Comparison of ENCODE assay signal across 9 mouse cellular contexts in the genomic region with DNA sequence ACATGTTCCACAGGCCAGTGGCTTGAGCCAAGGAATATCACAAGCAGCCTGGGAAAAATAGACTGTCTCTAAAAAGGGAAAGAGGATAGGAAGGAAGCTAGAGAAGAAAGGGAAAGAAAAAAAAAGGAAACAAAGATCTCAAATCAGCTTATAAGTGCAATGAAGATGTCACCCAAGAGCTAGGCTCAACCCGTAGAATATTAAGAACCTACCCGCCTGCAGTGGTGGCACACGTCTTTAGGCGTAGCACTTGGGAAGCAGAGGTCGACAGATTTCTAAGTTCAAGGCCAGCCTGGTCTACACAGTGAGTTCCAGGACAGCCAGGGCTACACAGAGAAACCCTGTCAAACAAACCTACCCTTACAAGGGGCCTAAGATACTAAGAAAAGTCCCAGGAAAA. TPM values are rescaled to one million over a fixed set of nuclear protein-coding genes. Genes with fewer than 3 reads are reported as not detected.
DNase-seq lines count a peak whose midpoint lies in the region; ATAC-seq lines count a peak whose summit lies in the region.
"Had no signal": no experiment of that assay in that cellular context is flagged by ENCODE, and none has a peak within 500 bp of the region (broad histone marks: within the 10 kb centered on the region; RNA-seq: fewer than 3 reads in every experiment).

No protein-coding gene starts in this region.

- H3K4me2 ChIP-seq in limb, embryonic 15.5 days = no peak overlapping the region
- peak overlapping the region; percentile 75 for H3K4me2 ChIP-seq in stomach, embryonic 15.5 days

- H3K4me1 ChIP-seq in erythroblast, embryonic 14.5 days (ENCODE audit: control insufficient read depth) = peaks cover 25% of the 10 kb centered on the region
- H3K4me1 ChIP-seq in megakaryocyte, embryonic 14.5 days = peaks cover 33% of the 10 kb centered on the region
- peaks cover 18% of the 10 kb centered on the region for H3K4me1 ChIP-seq in limb, embryonic 15.5 days
- peaks cover 4% of the 10 kb centered on the region for H3K4me1 ChIP-seq in stomach, embryonic 15.5 days

- no peaks in the 10 kb centered on the region for H3K9me3 ChIP-seq in erythroblast, embryonic 14.5 days (ENCODE audit: control insufficient read depth, low read length)
- H3K9me3 ChIP-seq in megakaryocyte, embryonic 14.5 days = no peaks in the 10 kb centered on the region
- H3K9me3 ChIP-seq in limb, embryonic 15.5 days = no peaks in the 10 kb centered on the region
- no peaks in the 10 kb centered on the region for H3K9me3 ChIP-seq in stomach, embryonic 15.5 days

- no peak for DNase-seq in cerebellum, postnatal 14 days
- no peak for DNase-seq in natural killer cell, adult 2 months (ENCODE audit: low spot score in 2 of 2)
- DNase-seq: gastrocnemius, postnatal 36 days had no signal

- 84% methylated on average over 5 of the region's 5 CpGs for WGBS in limb, embryonic 15.5 days
- 84% methylated on average over 5 of the region's 5 CpGs for WGBS in stomach, embryonic 15.5 days

- H3K27ac ChIP-seq in limb, embryonic 15.5 days = no peak overlapping the region
- H3K27ac ChIP-seq in stomach, embryonic 15.5 days = no peak overlapping the region

- H3K27me3 ChIP-seq in erythroblast, embryonic 14.5 days (ENCODE audit: control insufficient read depth) = no peaks in the 10 kb centered on the region
- no peaks in the 10 kb centered on the region for H3K27me3 ChIP-seq in megakaryocyte, embryonic 14.5 days (replicated peaks)
- H3K27me3 ChIP-seq in limb, embryonic 15.5 days = no peaks in the 10 kb centered on the region
- H3K27me3 ChIP-seq in stomach, embryonic 15.5 days (replicated peaks) = no peaks in the 10 kb centered on the region

- H3K4me3 ChIP-seq in erythroblast, embryonic 14.5 days (replicated peaks) = peak overlapping the region; percentile 93
- peak overlapping the region; percentile 92 for H3K4me3 ChIP-seq in megakaryocyte, embryonic 14.5 days (replicated peaks)
- H3K4me3 ChIP-seq in limb, embryonic 15.5 days = peak overlapping the region; percentile 94
- H3K4me3 ChIP-seq in stomach, embryonic 15.5 days (replicated peaks) = no peak overlapping the region

- no peak for ATAC-seq in erythroblast, adult 5-6 weeks (replicated peaks; ENCODE audit: low FRiP score, poor library complexity, severe bottlenecking)
- ATAC-seq in megakaryocyte, adult 5-6 weeks (ENCODE audit: poor library complexity, severe bottlenecking) = no peak
- ATAC-seq in limb, embryonic 15.5 days (ENCODE audit: insufficient number of reproducible peaks, low FRiP score, low TSS enrichment, low read depth) = no peak
- ATAC-seq in stomach, embryonic 15.5 days (ENCODE audit: insufficient read depth, low FRiP score, low read depth) = no peak

- H3K36me3 ChIP-seq in erythroblast, embryonic 14.5 days (ENCODE audit: control insufficient read depth) = peaks cover 11% of the 10 kb centered on the region
- peaks cover 18% of the 10 kb centered on the region for H3K36me3 ChIP-seq in megakaryocyte, embryonic 14.5 days (replicated peaks; ENCODE audit: low read length)
- H3K36me3 ChIP-seq in limb, embryonic 15.5 days = peaks cover 6% of the 10 kb centered on the region
- H3K36me3 ChIP-seq in stomach, embryonic 15.5 days = peaks cover 5% of the 10 kb centered on the region; the same call in 1 of the 2 replicates

- H3K9ac ChIP-seq in limb, embryonic 15.5 days = no peak overlapping the region
- no peak overlapping the region for H3K9ac ChIP-seq in stomach, embryonic 15.5 days

RNA-seq across cellular contexts. Expression of gene Pi4kb, which starts 0.9 kb away (rescaled TPM):
- 0.48 and 0.91 TPM in 2 replicates for polyA plus RNA-seq in erythroblast, embryonic 14.5 days (2012)
- 8.6 and 14.4 TPM in 2 replicates for total RNA-seq in erythroblast, adult 5-6 weeks (2015; ENCODE audit: low replicate concordance)
- total RNA-seq in erythroblast, adult 5-6 weeks (2017; ENCODE audit: low replicate concordance) = 7.8 and 21.9 TPM in 2 replicates
- 1.4 and 2.1 TPM in 2 replicates for polyA plus RNA-seq in megakaryocyte, embryonic 14.5 days (2012; ENCODE audit: insufficient read depth, low replicate concordance)
- 22.2 and 31.4 TPM in 2 replicates for total RNA-seq in megakaryocyte, adult 5-6 weeks (2015)
- total RNA-seq in megakaryocyte, adult 5-6 weeks (2017) = 17.9 and 21.4 TPM in 2 replicates
- polyA plus RNA-seq in limb, embryonic 15.5 days (2015; fragmentation: Nextera tagmentation; extraction: Ambion mirVana) = 26.8 and 29.1 TPM in 2 replicates
- polyA plus RNA-seq in stomach, embryonic 15.5 days (2015; fragmentation: Nextera tagmentation; extraction: Ambion mirVana) = 19.3 and 22.0 TPM in 2 replicates

RNA-seq across cellular contexts. Expression of gene Rfx5, which starts 19.7 kb away (rescaled TPM):
- polyA plus RNA-seq in erythroblast, embryonic 14.5 days (2012) = not detected in 2 replicates
- total RNA-seq in erythroblast, adult 5-6 weeks (2015; ENCODE audit: low replicate concordance) = 3.3 and 4.2 TPM in 2 replicates
- 2.2 and 5.9 TPM in 2 replicates for total RNA-seq in erythroblast, adult 5-6 weeks (2017; ENCODE audit: low replicate concordance)
- polyA plus RNA-seq in megakaryocyte, embryonic 14.5 days (2012; ENCODE audit: insufficient read depth, low replicate concordance) = 0.45 TPM in 1 of 2 replicates, not detected in the other
- 7.0 and 9.1 TPM in 2 replicates for total RNA-seq in megakaryocyte, adult 5-6 weeks (2015)
- total RNA-seq in megakaryocyte, adult 5-6 weeks (2017) = 8.7 and 10.2 TPM in 2 replicates
- 8.0 and 8.2 TPM in 2 replicates for polyA plus RNA-seq in limb, embryonic 15.5 days (2015; fragmentation: Nextera tagmentation; extraction: Ambion mirVana)
- polyA plus RNA-seq in stomach, embryonic 15.5 days (2015; fragmentation: Nextera tagmentation; extraction: Ambion mirVana) = 8.5 and 9.6 TPM in 2 replicates

RNA-seq across cellular contexts. Expression of gene Selenbp1, which starts 40.8 kb away (rescaled TPM):
- 0.64 and 1.1 TPM in 2 replicates for polyA plus RNA-seq in erythroblast, embryonic 14.5 days (2012)
- 20.3 and 45.0 TPM in 2 replicates for total RNA-seq in erythroblast, adult 5-6 weeks (2015; ENCODE audit: low replicate concordance)
- 35.3 and 41.0 TPM in 2 replicates for total RNA-seq in erythroblast, adult 5-6 weeks (2017; ENCODE audit: low replicate concordance)
- polyA plus RNA-seq in megakaryocyte, embryonic 14.5 days (2012; ENCODE audit: insufficient read depth, low replicate concordance) = 14.7 and 28.8 TPM in 2 replicates
- 22.8 and 26.8 TPM in 2 replicates for total RNA-seq in megakaryocyte, adult 5-6 weeks (2015)
- 25.2 and 27.9 TPM in 2 replicates for total RNA-seq in megakaryocyte, adult 5-6 weeks (2017)
- 51.9 and 57.7 TPM in 2 replicates for polyA plus RNA-seq in limb, embryonic 15.5 days (2015; fragmentation: Nextera tagmentation; extraction: Ambion mirVana)
- 109 and 122 TPM in 2 replicates for polyA plus RNA-seq in stomach, embryonic 15.5 days (2015; fragmentation: Nextera tagmentation; extraction: Ambion mirVana)

RNA-seq across cellular contexts. Expression of gene Zfp687, which starts 41.6 kb away (rescaled TPM):
- polyA plus RNA-seq in erythroblast, embryonic 14.5 days (2012) = 0.61 and 0.79 TPM in 2 replicates
- 5.9 and 6.5 TPM in 2 replicates for total RNA-seq in erythroblast, adult 5-6 weeks (2015; ENCODE audit: low replicate concordance)
- total RNA-seq in erythroblast, adult 5-6 weeks (2017; ENCODE audit: low replicate concordance) = 4.3 and 6.4 TPM in 2 replicates
- 13.6 and 16.9 TPM in 2 replicates for polyA plus RNA-seq in megakaryocyte, embryonic 14.5 days (2012; ENCODE audit: insufficient read depth, low replicate concordance)
- 10.0 and 15.7 TPM in 2 replicates for total RNA-seq in megakaryocyte, adult 5-6 weeks (2015)
- total RNA-seq in megakaryocyte, adult 5-6 weeks (2017) = 11.7 and 39.5 TPM in 2 replicates
- polyA plus RNA-seq in limb, embryonic 15.5 days (2015; fragmentation: Nextera tagmentation; extraction: Ambion mirVana) = 16.8 and 20.2 TPM in 2 replicates
- 19.3 and 22.0 TPM in 2 replicates for polyA plus RNA-seq in stomach, embryonic 15.5 days (2015; fragmentation: Nextera tagmentation; extraction: Ambion mirVana)
